Mouse (Mus musculus): ENCODE measurements at regions not wholly inside any gene's neighbourhood (a gene's known extent, or its start where the extent isn't known, plus 50 kb on each side); places are given as distances from the start of the nearest gene placed in this dataset.
"Not testable (repeated sequence)": the region's sequence is repeated elsewhere in the genome, so short reads cannot be mapped to it uniquely, and the experiment has no call there.

DNA sequence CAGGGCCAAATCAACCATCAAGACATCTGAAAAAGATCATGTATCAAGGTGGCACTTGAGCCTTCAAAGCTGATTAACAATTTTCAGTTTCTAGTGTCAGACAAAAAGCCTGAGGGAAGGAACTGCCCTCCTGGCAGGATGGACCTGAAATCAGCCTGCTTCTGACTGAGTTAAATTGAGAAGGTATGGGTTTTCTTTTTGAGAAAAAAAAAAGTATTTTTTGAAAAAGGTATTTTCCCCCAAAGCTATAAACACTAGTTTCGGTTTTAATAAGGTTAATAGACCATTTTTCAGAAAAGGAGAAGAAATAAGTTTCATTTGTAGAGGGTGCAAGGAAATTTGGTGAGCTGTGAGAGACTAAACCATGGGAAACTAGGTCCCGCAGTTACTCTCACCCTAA, 124.6 kb upstream of the Mrpl21 start:
- DNase-seq (ENCODE audit: low spot score in 2 of 2), result not testable (repeated sequence)

DNA sequence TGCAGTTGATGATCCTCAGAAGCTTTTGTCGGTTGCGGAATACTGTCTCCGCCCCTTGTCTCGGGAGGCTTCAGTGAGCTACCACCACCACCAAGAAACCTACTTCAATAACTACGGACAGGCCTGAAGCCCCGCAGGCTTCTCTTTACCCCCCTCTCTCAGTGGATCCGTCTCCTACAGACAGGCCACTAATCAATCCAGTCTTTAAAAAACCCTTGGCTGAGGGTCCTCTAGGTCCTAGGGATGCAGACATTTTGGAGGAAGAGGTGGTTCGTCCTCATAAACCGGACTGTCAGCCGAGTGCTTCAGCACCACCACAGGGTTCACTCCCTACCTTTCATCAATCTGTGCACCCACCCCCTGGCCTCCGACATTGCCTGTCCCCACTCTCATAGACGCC, 123.4 kb upstream of the Mrpl21 start:
- DNase-seq (ENCODE audit: low spot score in 2 of 2), result no peak

DNA sequence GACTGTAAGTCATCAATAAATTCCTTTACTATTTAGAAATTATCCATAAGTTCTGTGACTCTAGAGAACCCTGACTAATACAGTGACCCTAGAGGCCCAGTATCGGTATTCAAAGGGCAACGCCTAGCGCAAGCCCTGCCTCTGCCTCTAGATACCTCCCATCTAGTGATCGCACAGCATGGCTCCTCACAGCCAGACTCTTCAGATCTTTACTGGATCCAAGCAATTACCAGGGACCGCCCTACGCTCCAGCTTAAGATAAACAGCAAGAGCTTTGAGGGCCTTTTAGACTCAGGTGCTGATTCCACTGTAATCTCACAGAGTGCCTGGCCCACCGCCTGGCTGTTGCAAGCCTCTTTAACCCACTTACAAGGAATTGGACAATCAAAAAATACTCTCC, 115.0 kb upstream of the Mrpl21 start:
- no peak for DNase-seq (ENCODE audit: low spot score in 2 of 2)

DNA sequence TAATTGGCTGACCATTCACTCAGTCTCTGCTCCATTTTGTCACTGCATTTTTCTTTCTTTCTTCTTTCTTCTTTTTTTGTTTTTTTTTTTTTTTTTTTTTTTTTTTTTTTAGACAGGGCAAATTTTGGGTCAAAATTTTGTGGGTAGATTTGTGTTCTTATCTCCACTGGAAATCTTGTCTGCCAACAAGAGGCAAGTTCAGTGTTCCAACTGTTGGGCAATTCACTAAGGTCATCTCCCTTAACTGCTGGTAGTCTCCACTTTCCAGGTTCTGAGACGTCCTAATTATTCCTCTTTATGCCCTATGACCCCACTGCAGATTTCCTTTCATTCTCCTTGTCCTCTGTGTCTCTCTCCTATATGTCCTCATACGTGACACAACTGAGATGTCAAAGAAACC, 100.1 kb upstream of the Mrpl21 start:
- no peak for DNase-seq (ENCODE audit: low spot score in 2 of 2)

DNA sequence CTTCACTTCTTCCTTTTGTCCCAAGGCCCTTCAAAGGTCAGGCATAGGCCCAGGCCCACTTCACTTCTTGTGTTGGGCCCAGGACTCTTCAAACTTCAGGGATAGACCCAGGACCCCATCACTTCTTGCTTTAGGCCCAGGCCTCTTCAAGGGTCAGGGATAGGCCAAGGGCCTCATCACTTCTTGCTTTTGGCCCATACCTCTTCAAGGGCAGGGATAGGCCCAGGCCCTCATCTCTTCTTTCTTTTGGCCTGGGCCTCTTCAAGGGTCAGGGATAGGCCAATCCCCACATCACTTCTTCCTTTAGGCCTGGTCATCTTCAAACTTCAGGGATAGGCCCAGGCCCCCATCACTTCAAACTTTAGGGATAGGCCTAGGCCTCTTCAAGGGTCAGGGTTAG, 90.1 kb upstream of the Mrpl21 start:
- DNase-seq (ENCODE audit: low spot score in 2 of 2), result no peak

DNA sequence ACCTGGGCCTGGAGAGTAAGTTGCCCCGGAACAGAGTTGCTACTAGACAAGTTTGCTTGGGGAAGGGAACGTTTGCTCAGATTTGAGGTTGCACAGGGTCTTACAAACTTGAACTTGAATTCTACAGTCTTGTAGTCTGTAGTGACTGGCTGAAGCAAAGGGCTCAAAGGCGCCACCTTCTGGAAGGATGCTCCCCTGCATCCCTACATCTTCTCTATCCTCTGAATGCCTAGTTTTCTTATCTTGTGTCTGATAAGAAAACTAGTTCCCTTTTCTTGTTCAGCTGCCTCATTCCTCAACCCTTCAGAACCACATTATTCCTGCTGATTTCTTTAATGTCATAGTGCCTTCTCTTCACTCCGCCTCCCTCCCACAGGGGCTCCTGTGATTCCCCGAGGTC, 78.2 kb upstream of the Mrpl21 start:
- not testable (repeated sequence) for DNase-seq (ENCODE audit: low spot score in 2 of 2)

DNA sequence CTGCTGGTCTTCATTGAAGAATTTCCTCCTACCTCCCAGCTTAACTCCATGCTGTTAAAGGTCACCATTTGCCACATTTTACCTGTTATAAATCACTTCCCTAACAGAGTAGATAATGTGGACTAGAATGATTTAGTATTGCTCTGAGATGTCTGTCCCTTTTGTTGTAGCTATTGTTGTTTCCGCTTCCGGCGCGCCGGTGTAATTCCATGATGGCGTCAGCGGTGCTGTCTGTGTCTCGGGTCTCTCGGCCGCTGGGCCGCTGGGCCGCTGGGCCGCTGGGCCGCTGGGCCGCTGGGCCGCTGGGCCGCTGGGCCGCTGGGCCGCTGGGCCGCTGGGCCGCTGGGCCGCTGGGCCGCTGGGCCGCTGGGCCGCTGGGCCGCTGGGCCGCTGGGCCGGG, 77.3 kb upstream of the Mrpl21 start:
- not testable (repeated sequence) for DNase-seq (ENCODE audit: low spot score in 2 of 2)

DNA sequence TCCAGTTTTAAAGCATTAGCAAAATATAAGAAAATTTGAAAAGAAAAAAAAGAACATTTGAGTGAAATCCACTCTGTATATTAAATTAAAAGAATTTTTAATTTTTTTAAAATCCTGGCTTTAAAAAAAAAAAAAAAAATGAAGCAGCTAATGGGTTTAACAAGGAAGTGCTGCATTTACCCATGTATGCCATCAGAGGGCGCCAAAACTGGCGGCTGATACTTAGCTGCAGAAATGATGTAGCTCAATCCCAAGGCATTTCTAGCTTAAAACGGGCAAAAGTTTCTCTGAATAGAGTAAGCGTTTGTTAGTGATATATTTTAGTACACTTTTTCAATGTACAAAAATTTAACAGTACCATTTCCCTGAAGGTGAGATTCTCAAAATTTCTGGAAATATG, 74.4 kb upstream of the Mrpl21 start:
- DNase-seq (ENCODE audit: low spot score in 2 of 2), result peak in 1 of 2 experiments; percentile 16
